Mouse (Mus musculus) gastrocnemius, postnatal 10 days (tissue): ENCODE measurements around the gene Card11. TPM values are rescaled to one million over a fixed set of nuclear protein-coding genes. Genes with fewer than 3 reads are reported as not detected.
A peak's percentile ranks its signal among the peaks of the same experiment; 100 is the strongest.

Source experiments
- DNase-seq: peaks from one replicate; pipeline ENCODE4 v3.0.0; 2021; ENCODE audit warnings: mixed read lengths
- total RNA-seq, 2 experiments: library from RNA; stranded (reverse); gene quantifications; 2 replicates each; pipeline ENCODE4 v1.2.3; 2021

The Card11 gene
- total RNA-seq, 2 experiments from 2014 or later: 0.25 to 0.26 TPM

DNA sequence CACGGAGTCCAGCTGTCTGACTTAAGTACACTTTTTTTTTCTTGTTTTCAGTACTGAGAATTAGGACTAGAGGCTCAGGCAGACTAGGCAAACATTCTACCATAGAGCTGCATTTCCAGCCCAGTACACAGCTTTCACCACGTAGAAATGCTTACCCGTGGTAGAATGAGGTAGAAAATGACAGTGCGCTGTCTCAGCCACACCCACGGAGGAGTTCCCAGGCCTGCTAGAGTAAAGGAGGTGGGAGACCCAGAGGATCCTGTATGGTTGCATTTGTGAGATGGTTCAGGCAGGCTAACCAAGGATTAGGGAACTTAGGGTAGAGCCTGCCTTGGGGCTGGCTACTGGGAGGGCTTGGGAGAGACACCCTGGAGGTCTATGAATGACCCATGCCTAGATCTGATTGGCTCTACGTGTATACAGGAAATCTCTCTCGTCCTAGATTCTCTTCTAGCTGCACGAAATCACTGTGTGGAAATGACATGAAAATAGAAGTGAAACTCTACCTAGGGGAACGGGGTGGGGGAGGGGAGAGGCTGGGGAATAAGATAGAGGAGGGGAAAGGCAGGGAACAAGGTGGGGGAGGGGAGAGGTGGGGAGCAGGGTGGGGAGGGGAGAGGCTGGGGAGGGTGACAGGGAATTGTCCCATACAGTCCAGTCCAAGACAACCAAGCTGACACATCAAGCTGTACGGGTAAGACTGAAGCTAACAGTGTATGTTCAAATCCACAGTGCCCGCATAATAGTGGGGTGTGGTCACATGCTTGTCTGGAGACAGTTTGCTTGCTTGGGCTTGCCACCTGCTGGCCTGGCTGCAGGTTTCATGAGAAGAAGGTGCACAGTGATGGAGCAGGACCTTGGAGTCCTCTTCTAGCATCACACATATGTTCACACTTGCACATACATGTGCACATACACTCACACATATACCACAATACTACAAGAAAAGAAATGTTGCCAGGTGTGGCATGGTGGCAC lies 8.0 kb downstream of the Card11 start:
- no peak for DNase-seq

- DNase-seq: no peak
Observed at GRCm38 (mm10) chr5:140985311-140986050, 14.9 kb downstream of the Card11 start.

- DNase-seq: no peak
Observed at GRCm38 (mm10) chr5:140981370-140981805, 19.0 kb downstream of the Card11 start.

GRCm38 (mm10) chr5:140980783-140981182 lies 19.6 kb downstream of the Card11 start:
- no peak for DNase-seq

DNA sequence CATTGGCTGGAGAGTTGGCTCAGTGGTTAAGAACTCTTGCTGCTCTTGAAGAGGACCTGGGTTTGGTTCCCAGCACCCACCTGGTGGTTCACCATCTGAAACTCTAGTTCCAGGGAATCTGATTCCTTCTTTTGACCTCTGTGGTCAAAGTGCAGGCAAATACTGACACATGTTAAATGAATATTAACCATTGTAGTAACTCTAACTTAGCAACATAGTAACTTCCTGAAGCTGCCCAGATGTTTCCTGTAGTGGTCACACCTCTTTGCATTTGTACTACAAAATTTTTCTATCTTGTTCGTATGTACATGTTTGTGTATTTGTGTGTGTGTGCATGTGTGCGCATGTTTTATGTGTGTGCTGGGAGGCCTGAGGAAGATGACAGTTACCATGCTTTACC lies 20.3 kb downstream of the Card11 start:
- DNase-seq: no peak

DNA sequence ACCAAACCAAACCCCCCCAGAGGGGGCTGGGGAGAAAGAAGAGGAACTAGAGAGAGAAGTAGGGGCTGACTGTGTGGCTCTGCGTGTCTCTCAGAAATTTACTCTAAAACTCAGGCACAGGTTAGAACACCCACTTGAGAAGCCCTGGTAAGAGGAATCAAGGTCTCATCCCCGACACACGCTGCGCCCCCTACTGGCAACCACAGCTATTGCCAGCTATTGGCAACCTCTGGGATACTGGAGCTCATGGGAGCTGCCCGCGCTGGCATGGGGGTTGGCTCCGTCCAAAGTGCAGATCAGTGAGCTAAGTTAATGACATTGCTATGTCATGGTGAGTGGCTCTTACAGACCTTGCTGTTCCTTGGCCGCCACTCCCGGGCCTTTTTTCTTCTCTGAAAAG lies 37.4 kb downstream of the Card11 start:
- peak; percentile 52 for DNase-seq

DNA sequence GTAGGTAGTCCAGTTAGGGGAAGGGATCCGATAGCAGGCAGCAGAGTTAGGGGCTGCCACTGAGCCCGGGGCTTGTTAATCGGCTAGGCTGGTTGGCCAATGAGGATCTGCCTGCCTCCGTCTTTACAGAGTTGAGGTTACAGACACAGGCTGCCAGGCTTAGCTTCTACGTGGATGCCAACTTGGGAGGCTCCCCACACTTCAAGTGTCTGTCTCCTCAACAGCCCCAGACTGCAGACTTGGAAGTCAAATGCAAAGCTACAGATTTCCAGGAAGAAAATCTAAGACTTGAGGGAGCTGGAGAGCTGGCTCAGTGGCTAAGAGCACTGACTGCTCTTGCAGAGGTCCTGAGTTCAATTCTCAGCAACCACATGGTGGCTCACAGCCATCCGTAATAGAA lies 39.6 kb downstream of the Card11 start:
- no peak for DNase-seq

GRCm38 (mm10) chr5:140959160-140959559 lies 41.2 kb downstream of the Card11 start:
- DNase-seq: no peak

DNA sequence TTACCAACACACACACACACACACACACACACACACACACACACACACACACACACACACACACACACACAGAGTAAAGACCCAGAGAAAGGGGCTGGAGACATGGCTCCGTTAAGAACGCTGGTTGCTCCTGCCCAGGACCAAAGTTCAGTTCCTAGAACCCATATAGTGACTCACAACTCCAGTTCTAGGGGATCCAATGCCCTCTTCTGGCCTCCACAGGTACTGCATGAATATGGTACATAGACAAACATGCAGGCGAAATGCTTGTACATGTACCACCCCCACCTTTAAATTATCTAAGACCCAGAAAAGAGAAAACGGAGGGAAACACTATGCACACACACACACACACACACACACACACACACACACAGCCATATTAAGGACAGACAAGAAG lies 43.3 kb downstream of the Card11 start:
- DNase-seq: no peak

DNA sequence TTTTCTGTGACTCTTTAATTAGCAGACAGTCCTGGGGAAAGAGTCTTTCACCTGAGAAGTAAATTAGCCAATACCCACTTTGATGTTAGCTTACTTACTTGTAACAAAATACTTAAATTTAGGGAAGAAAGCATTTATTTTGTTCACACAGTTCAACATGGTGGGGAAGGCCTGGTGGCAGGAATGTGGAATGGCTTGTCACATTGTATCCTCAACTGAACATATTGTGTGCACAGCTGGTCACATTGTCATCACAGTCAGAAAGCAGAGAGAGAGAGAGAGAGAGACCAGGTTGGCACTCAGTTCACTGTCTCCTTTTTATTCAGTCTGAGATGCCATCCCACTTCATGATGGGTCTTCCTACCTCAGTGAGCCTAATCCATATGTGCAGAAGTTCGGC lies 44.7 kb downstream of the Card11 start:
- no peak for DNase-seq

GRCm38 (mm10) chr5:140951801-140952200 lies 48.6 kb downstream of the Card11 start:
- DNase-seq: no peak

- peak; percentile 17 for DNase-seq
Observed at GRCm38 (mm10) chr5:140948009-140948408, 52.4 kb downstream of the Card11 start.

GRCm38 (mm10) chr5:140946034-140946433 lies 54.3 kb downstream of the Card11 start:
- no peak for DNase-seq

DNA sequence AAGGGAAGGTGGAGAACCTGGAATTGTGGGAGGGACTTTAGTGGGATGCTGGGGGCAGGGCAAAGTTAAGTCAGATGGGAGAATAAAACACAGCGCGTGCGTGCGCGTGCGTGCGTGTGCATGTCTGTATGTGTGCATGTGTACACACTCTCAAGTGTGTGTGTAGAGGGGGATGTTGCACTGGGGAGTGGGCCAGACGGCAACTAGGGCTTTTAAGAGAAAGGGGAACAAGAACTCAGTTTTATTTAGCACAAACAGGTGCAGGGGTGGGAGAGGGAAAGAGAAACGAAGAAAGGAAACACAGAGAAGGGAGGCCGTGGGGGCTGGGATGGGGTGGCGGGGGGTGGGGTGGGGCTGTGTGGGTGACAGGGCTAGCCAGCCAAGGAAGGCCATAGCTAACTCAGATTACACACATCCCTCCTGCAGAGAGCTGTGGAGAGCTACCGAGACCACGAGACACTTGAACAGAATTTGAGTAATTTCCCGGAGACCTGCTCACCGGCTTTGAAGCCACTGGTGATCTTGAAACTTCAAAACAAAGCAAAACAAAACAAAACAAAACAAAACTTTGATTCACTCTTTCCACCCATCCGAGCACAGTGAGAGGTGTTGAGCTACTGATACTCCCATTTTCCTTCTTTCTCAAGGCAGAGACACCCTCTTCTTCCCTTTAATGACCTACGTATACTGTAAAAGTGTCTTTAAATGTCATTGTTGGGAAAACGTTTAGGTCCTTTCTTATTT lies 55.8 kb downstream of the Card11 start:
- DNase-seq: no peak

DNA sequence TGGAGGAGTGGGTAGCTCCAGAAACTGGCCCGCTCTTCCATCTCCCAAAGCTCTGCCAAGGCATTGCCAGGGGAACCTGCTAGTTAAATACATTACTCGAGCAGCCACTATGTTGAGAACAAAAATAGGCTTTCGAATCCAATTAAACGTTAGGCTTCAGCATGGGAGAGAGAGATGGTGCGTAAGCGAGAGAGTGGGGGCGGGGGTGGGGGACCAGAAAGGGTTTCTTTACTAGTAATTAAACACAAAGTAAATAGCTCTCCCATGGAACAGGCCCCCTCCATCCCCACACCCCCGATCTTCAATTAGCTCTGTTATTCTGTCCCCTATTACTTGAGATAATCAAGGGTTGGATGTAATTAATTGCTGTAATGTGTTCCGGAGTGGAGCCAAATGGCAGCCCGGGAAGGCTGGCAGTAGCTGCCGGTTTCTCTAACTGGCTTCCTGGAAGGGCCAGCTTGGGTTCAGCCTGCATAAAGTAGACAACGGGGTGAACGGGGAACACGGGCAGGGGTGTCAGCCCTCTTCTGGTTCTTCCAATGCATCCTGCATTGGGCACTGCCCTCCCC lies 59.4 kb downstream of the Card11 start:
- no peak for DNase-seq

DNA sequence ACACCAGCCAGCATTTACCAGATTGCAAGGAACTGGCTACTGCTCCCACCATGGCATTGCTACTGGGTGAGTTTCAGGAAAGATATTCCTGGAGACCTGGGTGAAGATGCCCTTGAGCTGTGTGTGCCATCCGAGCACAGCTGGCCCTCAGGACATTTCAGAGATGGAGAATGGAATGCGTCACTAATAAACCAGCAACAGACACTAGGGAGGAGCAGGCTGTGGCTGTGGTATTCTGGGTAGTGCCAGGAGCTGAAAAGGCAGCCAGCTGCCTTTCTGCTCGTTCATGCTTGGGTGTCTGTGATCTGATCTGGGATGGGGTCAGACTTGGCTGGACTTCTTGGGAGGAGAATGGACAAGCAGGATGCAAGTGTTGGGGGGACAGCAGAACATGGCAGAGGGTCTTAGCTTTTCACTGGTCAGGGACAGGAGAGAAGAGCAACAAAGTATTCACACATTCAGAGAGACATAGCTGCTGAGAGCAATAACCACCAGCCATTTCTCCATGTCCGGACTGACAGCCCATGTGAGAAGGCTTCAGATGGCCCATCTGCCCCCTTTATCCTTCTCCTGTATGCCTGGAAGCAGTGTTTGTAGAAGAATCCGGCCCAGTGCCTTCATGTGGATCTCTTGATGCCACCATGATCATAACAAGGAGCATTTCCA lies 60.0 kb downstream of the Card11 start:
- no peak for DNase-seq

DNA sequence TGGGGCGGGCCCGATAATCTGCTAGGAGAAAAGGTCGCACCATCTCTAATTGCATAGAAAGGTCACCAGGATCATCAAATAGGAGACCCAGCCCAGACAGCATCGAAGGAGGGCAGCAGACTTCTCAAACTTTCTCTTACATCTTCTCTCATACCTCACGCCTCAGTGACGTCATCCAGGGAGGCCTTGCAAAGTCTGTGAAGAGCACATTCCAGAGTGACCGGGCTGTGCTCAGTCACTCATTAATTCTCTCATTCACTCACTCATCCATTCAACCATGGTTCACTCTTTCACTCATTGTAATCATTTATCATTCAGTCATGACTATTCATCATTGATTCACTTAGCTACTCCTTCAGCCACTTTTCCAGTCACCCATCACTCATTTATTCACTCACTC lies 63.6 kb downstream of the Card11 start:
- DNase-seq: no peak

- no peak for DNase-seq
Observed at GRCm38 (mm10) chr5:140935848-140936247, 64.5 kb downstream of the Card11 start.

GRCm38 (mm10) chr5:140934639-140935315 lies 65.6 kb downstream of the Card11 start:
- no peak for DNase-seq

DNA sequence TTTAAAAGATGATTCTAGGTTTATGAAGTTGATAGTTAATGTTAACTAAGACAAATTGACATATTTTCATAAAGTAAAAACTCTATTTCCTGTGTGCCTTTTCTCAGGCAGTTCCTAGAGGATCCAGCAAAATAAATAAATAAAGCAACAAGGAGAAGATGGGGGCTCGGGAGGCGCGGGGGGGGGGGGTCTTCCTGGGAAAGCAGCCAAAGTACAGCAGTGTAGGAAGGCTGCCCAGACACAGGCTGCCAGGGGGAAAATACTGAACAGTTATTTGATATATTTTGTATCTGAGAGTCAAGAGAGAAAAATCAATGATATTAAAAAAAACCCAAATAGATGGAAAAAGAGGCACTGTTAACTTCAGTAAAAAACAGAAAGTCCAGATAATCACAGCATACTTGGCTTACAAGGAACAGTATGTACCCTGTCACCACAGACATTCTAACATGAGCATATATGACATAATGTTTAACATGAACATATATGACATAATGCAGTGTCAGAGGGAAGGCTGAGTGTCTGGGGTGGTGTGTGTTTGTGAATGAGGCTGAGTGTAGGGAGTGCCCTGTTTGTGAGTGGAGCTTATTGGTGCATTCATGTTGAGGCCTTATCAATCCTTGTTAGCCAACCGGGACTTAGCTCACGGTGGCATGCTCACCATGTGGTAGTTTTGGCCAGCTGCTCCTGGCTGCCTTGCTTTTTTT lies 68.7 kb downstream of the Card11 start:
- DNase-seq: no peak
